Comparison of ENCODE assay signal across 12 mouse cellular contexts in genomic region chr9:66915401-66915800, GRCm38 (mm10). TPM values are rescaled to one million over a fixed set of nuclear protein-coding genes. Genes with fewer than 3 reads are reported as not detected.
DNase-seq lines count a peak whose midpoint lies in the region; ATAC-seq lines count a peak whose summit lies in the region.
"Had no signal": no experiment of that assay in that cellular context is flagged by ENCODE, and none has a peak within 500 bp of the region (broad histone marks: within the 10 kb centered on the region; RNA-seq: fewer than 3 reads in every experiment).

No protein-coding gene starts in this region.

- H3K27ac ChIP-seq in forebrain, embryonic 15.5 days (replicated peaks) = no peak overlapping the region
- H3K27ac ChIP-seq: hindbrain, embryonic 10.5 days had no signal

- no peak overlapping the region for H3K9ac ChIP-seq in forebrain, embryonic 15.5 days (replicated peaks)

- H3K36me3 ChIP-seq in megakaryocyte, embryonic 14.5 days (replicated peaks; ENCODE audit: low read length) = peaks cover 54% of the 10 kb centered on the region
- no peaks in the 10 kb centered on the region for H3K36me3 ChIP-seq in forebrain, embryonic 15.5 days

- intact Hi-C loops in heart, postnatal 36 days (cut with DNase I) = loop anchor here (5.0 kb wide), 2 partner anchors 38 to 83 kb away; partner anchors contain the start of gene Aph1c

- H3K9me3 ChIP-seq in megakaryocyte, embryonic 14.5 days = no peaks in the 10 kb centered on the region
- H3K9me3 ChIP-seq in forebrain, embryonic 15.5 days = no peaks in the 10 kb centered on the region
- H3K9me3 ChIP-seq: hindbrain, embryonic 10.5 days had no signal

- H3K4me1 ChIP-seq in megakaryocyte, embryonic 14.5 days = peaks cover 79% of the 10 kb centered on the region
- peaks cover 71% of the 10 kb centered on the region for H3K4me1 ChIP-seq in forebrain, embryonic 15.5 days

- no peak for ATAC-seq in forebrain, embryonic 15.5 days (replicated peaks)

- H3K27me3 ChIP-seq in megakaryocyte, embryonic 14.5 days (replicated peaks) = no peaks in the 10 kb centered on the region
- H3K27me3 ChIP-seq in forebrain, embryonic 15.5 days = no peaks in the 10 kb centered on the region

- peak overlapping the region; percentile 86 for H3K4me3 ChIP-seq in megakaryocyte, embryonic 14.5 days (replicated peaks)
- no peak overlapping the region for H3K4me3 ChIP-seq in forebrain, embryonic 15.5 days
- H3K4me3 ChIP-seq: hindbrain, embryonic 10.5 days had no signal

- DNase-seq in heart, adult 11 months = peak; percentile 89
- no peak for DNase-seq in heart, postnatal 36 days
- DNase-seq in CD4-positive helper T cell, adult 2 months (ENCODE audit: low read depth, low spot score) = peak; percentile 73
- DNase-seq in induced T-regulatory cell, adult 2 months (ENCODE audit: low read depth) = peak; percentile 86
- no peak for DNase-seq in adrenal gland, postnatal 4 days (ENCODE audit: low spot score in 2 of 2)
- DNase-seq in embryo, embryonic 11 days = no peak
- DNase-seq: cerebellum, postnatal 10 days; midbrain, embryonic 14.5 days; retina, postnatal 1 day had no signal

- H3K4me2 ChIP-seq in forebrain, embryonic 15.5 days (replicated peaks) = no peak overlapping the region

- 89% methylated on average over 5 of the region's 5 CpGs for WGBS in forebrain, embryonic 15.5 days

RNA-seq across cellular contexts. Expression of gene Rab8b, which starts 4.1 kb away (rescaled TPM):
- total RNA-seq in heart, postnatal 36 days (2021) = 10 to 100 TPM in 1 of 2 experiments, 1 to 10 TPM in 1; 9.5 to 10.3 TPM
- polyA plus RNA-seq in megakaryocyte, embryonic 14.5 days (2012; ENCODE audit: insufficient read depth, low replicate concordance) = 3.2 TPM in 1 of 2 replicates, not detected in the other
- total RNA-seq in adrenal gland, postnatal 4 days (2021) = 10 to 100 TPM; 27.5 to 28.2 TPM
- 39.7 and 40.6 TPM in 2 replicates for polyA plus RNA-seq in forebrain, embryonic 15.5 days (2015; fragmentation: Nextera tagmentation; extraction: Ambion mirVana)

RNA-seq across cellular contexts. Expression of gene Rps27l, which starts 30.5 kb away (rescaled TPM):
- total RNA-seq in heart, postnatal 36 days (2021) = 100 to 1,000 TPM; 175 to 183 TPM
- polyA plus RNA-seq in megakaryocyte, embryonic 14.5 days (2012; ENCODE audit: insufficient read depth, low replicate concordance) = 23.8 and 219 TPM in 2 replicates
- 100 to 1,000 TPM; 301 to 308 TPM for total RNA-seq in adrenal gland, postnatal 4 days (2021)
- polyA plus RNA-seq in forebrain, embryonic 15.5 days (2015; fragmentation: Nextera tagmentation; extraction: Ambion mirVana) = 333 and 363 TPM in 2 replicates

RNA-seq across cellular contexts. Expression of gene Lactb, which starts 59.9 kb away (rescaled TPM):
- total RNA-seq in heart, postnatal 36 days (2021) = 10 to 100 TPM; 21.5 to 23.9 TPM
- 8.5 TPM in 2 replicates for polyA plus RNA-seq in megakaryocyte, embryonic 14.5 days (2012; ENCODE audit: insufficient read depth, low replicate concordance)
- total RNA-seq in adrenal gland, postnatal 4 days (2021) = 10 to 100 TPM; 14.5 TPM
- polyA plus RNA-seq in forebrain, embryonic 15.5 days (2015; fragmentation: Nextera tagmentation; extraction: Ambion mirVana) = 9.6 and 9.7 TPM in 2 replicates

Comparison
In these comparisons a context has a peak if more than half of its experiments do, and no peak if none do; other contexts are left out.
1. DNase-seq: peak in heart, adult 11 months (single experiment), CD4-positive helper T cell, adult 2 months (single experiment) and induced T-regulatory cell, adult 2 months (single experiment); none in heart, postnatal 36 days (0 of 2), adrenal gland, postnatal 4 days (0 of 2) and embryo, embryonic 11 days (single experiment).